Mouse (Mus musculus) kidney, adult 2 months (tissue): ENCODE measurements at regions not wholly inside any gene's neighbourhood (a gene's known extent, or its start where the extent isn't known, plus 50 kb on each side); places are given as distances from the start of the nearest gene placed in this dataset.

Experiments
- DNase-seq: peaks from one replicate; pipeline ENCODE4 v3.0.0; 2021
- H3K27ac ChIP-seq: fragments of 200-500 bp; 2 replicates; pipeline ENCODE4 v1.5.1; 2012; ENCODE audit warnings: low read depth, low read length, control low read depth, inconsistent platforms; ENCODE audit not compliant: insufficient read depth
- H3K27me3 ChIP-seq: fragments of 200-500 bp; replicated peaks from 2 replicates; pipeline ENCODE4 v1.6.1; 2012; ENCODE audit warnings: mild to moderate bottlenecking, moderate library complexity, low read length, inconsistent platforms; ENCODE audit not compliant: control insufficient read depth, insufficient read depth
- H3K36me3 ChIP-seq: fragments of 200-500 bp; 2 replicates; pipeline ENCODE4 v1.6.1; 2012; ENCODE audit warnings: mild to moderate bottlenecking, moderate library complexity, low read length, inconsistent platforms; ENCODE audit not compliant: control insufficient read depth, insufficient read depth
- H3K4me1 ChIP-seq: fragments of 200-500 bp; 2 replicates; pipeline ENCODE4 v1.6.1; 2011; ENCODE audit warnings: low read length; ENCODE audit not compliant: control insufficient read depth, insufficient read depth
- H3K4me3 ChIP-seq: fragments of 200-500 bp; 2 replicates; pipeline ENCODE4 v1.5.1; 2011; ENCODE audit warnings: mild to moderate bottlenecking, low read depth, low read length, control low read depth; ENCODE audit not compliant: insufficient read depth
- CTCF ChIP-seq: fragments of 200-500 bp; conservative IDR thresholded peaks from 2 replicates; pipeline ENCODE4 v1.5.1; 2011; ENCODE audit warnings: low read depth, mild to moderate bottlenecking, control low read depth, low read length, moderate library complexity, mixed read lengths; ENCODE audit not compliant: insufficient read depth, insufficient read length
- POLR2A ChIP-seq: fragments of 200-500 bp; IDR thresholded peaks from one replicate; pipeline ENCODE4 v1.6.1; 2011; ENCODE audit warnings: low read depth, low read length, control low read depth
- WGBS: fragments of 180-500 bp; shearing (Covaris S2); methylation state at CpG from one replicate; pipeline ENCODE4 v1.1.7; 2018; 5-methylcytosine and 5-hydroxymethylcytosine counted together

GRCm38 (mm10) chr8:96929901-96930300 lies 1041.6 kb upstream of the Got2 start:
- 77% methylated on average over 3 of the region's 3 CpGs for WGBS

GRCm38 (mm10) chr8:96880956-96881355 lies 992.6 kb upstream of the Got2 start:
- H3K27me3 ChIP-seq: no peaks in the 10 kb centered on the region
- TF ChIP-seq CTCF (no peak), POLR2A (no peak)
- no peaks in the 10 kb centered on the region for H3K4me1 ChIP-seq
- 40% methylated on average over 2 of the region's 2 CpGs for WGBS
- H3K27ac ChIP-seq: no peak overlapping the region
- no peak overlapping the region for H3K4me3 ChIP-seq
- DNase-seq: no peak
- H3K36me3 ChIP-seq: no peaks in the 10 kb centered on the region

More at GRCm38 (mm10) chr8:96929901-96930300, 1041.6 kb upstream of the Got2 start:
- Histone ChIP-seq H3K27ac (no peak overlapping the region), H3K36me3 (no peaks in the 10 kb centered on the region), H3K4me3 (no peak overlapping the region), H3K4me1 (no peaks in the 10 kb centered on the region), H3K27me3 (no peaks in the 10 kb centered on the region)
- DNase-seq: no peak
- no peak for TF ChIP-seq POLR2A
- TF ChIP-seq CTCF: no peak

GRCm38 (mm10) chr8:96878793-96879192 lies 990.4 kb upstream of the Got2 start:
- 80% methylated on average over 6 of the region's 6 CpGs for WGBS

GRCm38 (mm10) chr8:96873465-96874094 lies 985.2 kb upstream of the Got2 start:
- Histone ChIP-seq H3K4me3 (no peak overlapping the region), H3K4me1 (no peaks in the 10 kb centered on the region), H3K27ac (no peak overlapping the region), H3K36me3 (no peaks in the 10 kb centered on the region), H3K27me3 (no peaks in the 10 kb centered on the region)
- DNase-seq: no peak
- TF ChIP-seq POLR2A: no peak
- TF ChIP-seq CTCF: no peak
- 88% methylated on average over 4 of the region's 4 CpGs for WGBS

More at GRCm38 (mm10) chr8:96878793-96879192, 990.4 kb upstream of the Got2 start:
- no peaks in the 10 kb centered on the region for H3K4me1 ChIP-seq
- H3K27ac ChIP-seq: no peak overlapping the region
- TF ChIP-seq POLR2A (no peak), CTCF (no peak)
- H3K27me3 ChIP-seq: no peaks in the 10 kb centered on the region
- H3K36me3 ChIP-seq: no peaks in the 10 kb centered on the region
- DNase-seq: no peak
- H3K4me3 ChIP-seq: no peak overlapping the region

GRCm38 (mm10) chr8:96868178-96869080 lies 980.1 kb upstream of the Got2 start:
- no peaks in the 10 kb centered on the region for H3K4me1 ChIP-seq
- TF ChIP-seq POLR2A: no peak
- TF ChIP-seq CTCF: no peak
- no peaks in the 10 kb centered on the region for H3K27me3 ChIP-seq
- 0% methylated on average over 1 of the region's 1 CpGs for WGBS
- no peak overlapping the region for H3K27ac ChIP-seq
- no peak overlapping the region for H3K4me3 ChIP-seq
- peak; percentile 59 for DNase-seq
- no peaks in the 10 kb centered on the region for H3K36me3 ChIP-seq

- TF ChIP-seq CTCF (no peak), POLR2A (no peak)
- no peak for DNase-seq
- Histone ChIP-seq H3K27ac (no peak overlapping the region), H3K4me3 (no peak overlapping the region), H3K27me3 (no peaks in the 10 kb centered on the region), H3K4me1 (no peaks in the 10 kb centered on the region), H3K36me3 (no peaks in the 10 kb centered on the region)
- WGBS: 61% methylated on average over 6 of the region's 6 CpGs
Observed at GRCm38 (mm10) chr8:96864606-96865005, 976.3 kb upstream of the Got2 start.

- Histone ChIP-seq H3K4me3 (no peak overlapping the region), H3K36me3 (no peaks in the 10 kb centered on the region), H3K4me1 (no peaks in the 10 kb centered on the region), H3K27ac (no peak overlapping the region), H3K27me3 (no peaks in the 10 kb centered on the region)
- no peak for DNase-seq
- TF ChIP-seq CTCF: no peak
- no peak for TF ChIP-seq POLR2A
- WGBS: 84% methylated on average over 2 of the region's 2 CpGs
Observed at GRCm38 (mm10) chr8:96860870-96861462, 972.6 kb upstream of the Got2 start.
